Mouse (Mus musculus) myocyte (in vitro differentiated cells): Measurements from ENCODE around the gene Klhdc3. TPM values are rescaled to one million over a fixed set of nuclear protein-coding genes. Genes with fewer than 3 reads are reported as not detected.

ENCODE experiments used
- H3K27me3 ChIP-seq: one replicate; pipeline ENCODE4 v1.6.1; 2011; ENCODE audit not compliant: control insufficient read depth, insufficient read depth, insufficient read length
- H3K36me3 ChIP-seq: one replicate; pipeline ENCODE4 v1.6.1; 2011; ENCODE audit not compliant: control insufficient read depth, insufficient read depth
- H3K4me2 ChIP-seq: one replicate; pipeline ENCODE4 v1.6.1; 2011; ENCODE audit warnings: low read depth, control low read depth
- H3K4me3 ChIP-seq: one replicate; pipeline ENCODE4 v1.5.1; 2011; ENCODE audit warnings: mild to moderate bottlenecking, control low read depth, moderate library complexity
- H3K79me2 ChIP-seq: one replicate; pipeline ENCODE4 v1.6.1; 2011; ENCODE audit not compliant: control insufficient read depth, insufficient read depth
- H3ac ChIP-seq: one replicate; pipeline ENCODE4 v1.6.1; 2011; ENCODE audit not compliant: control insufficient read depth, insufficient read length
- CEBPB ChIP-seq: IDR thresholded peaks from 2 replicates; pipeline ENCODE4 v1.6.1; 2011; ENCODE audit warnings: mild to moderate bottlenecking, moderate library complexity; ENCODE audit not compliant: poor library complexity, insufficient read depth, severe bottlenecking
- E2F4 ChIP-seq: IDR thresholded peaks from one replicate; pipeline ENCODE4 v1.6.1; 2011; ENCODE audit warnings: mild to moderate bottlenecking, control low read depth, moderate library complexity; ENCODE audit not compliant: insufficient read depth
- MAX ChIP-seq: IDR thresholded peaks from one replicate; pipeline ENCODE4 v1.6.1; 2011; ENCODE audit warnings: low read depth, mild to moderate bottlenecking, control low read depth
- MYOD1 ChIP-seq, 3 experiments: IDR thresholded peaks; one replicate each; pipeline ENCODE4 v1.6.1; 2011; ENCODE audit warnings: control low read depth in 2 of 3, low read depth in 2 of 3, mild to moderate bottlenecking in 2 of 3, moderate library complexity in 1 of 3; ENCODE audit not compliant: insufficient read length in 2 of 3, control insufficient read depth in 1 of 3
- MYOG ChIP-seq, 3 experiments: IDR thresholded peaks; one replicate each; pipeline ENCODE4 v1.6.1; 2011; ENCODE audit warnings: control low read depth in 2 of 3, low read depth in 2 of 3, mild to moderate bottlenecking in 2 of 3; ENCODE audit not compliant: insufficient read length in 2 of 3, control insufficient read depth in 1 of 3, insufficient read depth in 1 of 3
- POLR2A ChIP-seq: IDR thresholded peaks from one replicate; pipeline ENCODE4 v1.6.1; 2011; ENCODE audit warnings: low read depth, mild to moderate bottlenecking, control low read depth, moderate library complexity; ENCODE audit not compliant: insufficient read length
- POLR2AphosphoS2 ChIP-seq: IDR thresholded peaks from one replicate; pipeline ENCODE4 v1.6.1; 2011; ENCODE audit warnings: low read depth, control low read depth; ENCODE audit not compliant: insufficient read length
- REST ChIP-seq: IDR thresholded peaks from one replicate; pipeline ENCODE4 v1.6.1; 2011; ENCODE audit warnings: mild to moderate bottlenecking, control low read depth, moderate library complexity; ENCODE audit not compliant: insufficient read depth, insufficient read length
- SRF ChIP-seq: IDR thresholded peaks from one replicate; pipeline ENCODE4 v1.6.1; 2011; ENCODE audit warnings: low read depth; ENCODE audit not compliant: control insufficient read depth, insufficient read length
- TCF12 ChIP-seq: IDR thresholded peaks from one replicate; pipeline ENCODE4 v1.6.1; 2011; ENCODE audit warnings: mild to moderate bottlenecking, control low read depth; ENCODE audit not compliant: poor library complexity, insufficient read depth, severe bottlenecking
- TCF3 ChIP-seq: IDR thresholded peaks from one replicate; pipeline ENCODE4 v1.6.1; 2011; ENCODE audit warnings: low read depth, control low read depth; ENCODE audit not compliant: insufficient read length
- USF1 ChIP-seq: IDR thresholded peaks from one replicate; pipeline ENCODE4 v1.6.1; 2011; ENCODE audit warnings: low read depth, mild to moderate bottlenecking, control low read depth, moderate library complexity
- polyA plus RNA-seq: library from polyadenylated mRNA; unstranded; fragments of >200 nt; fragmentation: generic; extraction: Trizol; gene quantifications from one replicate; pipeline ENCODE4 v1.2.1, GENCODE M21; 2012; ENCODE audit warnings: missing spikeins

The Klhdc3 gene
- polyA plus RNA-seq, 1 experiment: 128 TPM

DNA sequence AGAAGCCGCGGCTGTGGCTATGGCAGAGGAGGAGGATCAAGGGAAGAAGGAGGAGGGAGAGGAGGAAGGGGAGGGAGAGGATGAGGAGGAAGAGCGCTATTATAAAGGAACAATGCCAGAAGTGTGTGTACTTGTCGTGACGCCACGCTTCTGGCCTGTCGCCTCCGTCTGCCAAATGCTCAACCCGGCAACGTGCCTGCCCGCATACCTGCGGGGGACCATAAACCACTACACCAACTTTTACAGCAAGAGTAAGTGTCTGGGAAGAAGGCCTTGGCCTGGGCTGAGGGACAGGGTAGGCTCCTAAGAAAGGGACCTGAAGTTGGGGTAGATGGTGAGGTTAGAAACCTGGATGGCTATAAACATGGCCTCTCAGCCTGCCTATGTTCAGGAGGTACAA lies 18.7 kb downstream of the Klhdc3 start:
- no peak overlapping the region for H3K4me3 ChIP-seq
- H3ac ChIP-seq: no peak overlapping the region
- H3K4me2 ChIP-seq: no peak overlapping the region
- no peaks in the 10 kb centered on the region for H3K79me2 ChIP-seq
- no peaks in the 10 kb centered on the region for H3K27me3 ChIP-seq
- peaks cover 4% of the 10 kb centered on the region for H3K36me3 ChIP-seq
- no peak for TF ChIP-seq REST
- TF ChIP-seq MYOD1 (IDR thresholded peaks at IDR 0.05; ENCODE audit: control insufficient read depth in 1 of 3, insufficient read length in 2 of 3, low read depth in 2 of 3): no peak
- no peak for TF ChIP-seq USF1
- TF ChIP-seq POLR2A: no peak
- no peak for TF ChIP-seq TCF3
- no peak for TF ChIP-seq TCF12
- no peak for TF ChIP-seq CEBPB
- TF ChIP-seq POLR2AphosphoS2: no peak
- TF ChIP-seq MAX: no peak
- no peak for TF ChIP-seq SRF
- no peak for TF ChIP-seq E2F4

DNA sequence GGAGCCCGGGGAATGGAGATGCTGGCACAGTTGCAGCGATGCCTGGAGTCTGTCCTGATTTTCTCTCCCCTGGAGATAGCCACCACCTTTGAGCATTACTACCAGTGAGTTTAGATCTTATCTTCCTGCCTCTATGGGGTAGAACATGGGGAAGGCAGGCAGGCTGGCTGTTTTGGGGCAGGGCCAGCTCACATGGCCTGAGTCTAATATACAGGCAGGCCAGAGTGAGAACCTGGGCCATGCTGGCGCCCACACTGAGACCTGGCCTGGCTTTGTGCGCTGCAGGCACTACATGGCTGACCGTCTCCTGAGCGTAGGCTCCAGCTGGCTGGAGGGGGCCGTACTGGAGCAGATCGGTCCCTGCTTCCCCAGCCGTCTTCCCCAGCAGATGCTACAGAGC lies 19.4 kb downstream of the Klhdc3 start:
- Histone ChIP-seq H3K4me2 (no peak overlapping the region), H3K4me3 (no peak overlapping the region)

DNA sequence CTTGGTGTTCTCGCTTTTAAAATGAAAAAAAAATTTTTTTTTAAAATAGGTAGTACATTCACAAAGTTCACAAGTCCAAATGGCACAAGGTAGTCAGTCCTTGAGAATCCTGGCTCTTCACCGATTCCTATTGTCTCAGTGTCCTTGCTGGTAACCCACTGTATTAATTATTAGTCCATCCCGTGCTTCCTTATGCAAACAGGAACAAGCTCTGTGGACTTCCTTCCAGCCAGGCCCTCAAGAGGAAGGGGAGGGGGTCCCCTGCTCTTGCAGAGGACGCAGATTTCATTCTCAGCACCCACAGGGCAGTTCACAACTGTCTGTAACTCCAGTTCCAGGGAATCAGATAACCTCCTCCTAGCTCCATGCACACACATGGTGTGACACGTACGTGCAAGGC lies 24.7 kb downstream of the Klhdc3 start:
- Histone ChIP-seq H3K4me3 (no peak overlapping the region), H3K79me2 (no peaks in the 10 kb centered on the region), H3K36me3 (peaks cover 4% of the 10 kb centered on the region), H3K27me3 (no peaks in the 10 kb centered on the region), H3K4me2 (no peak overlapping the region), H3ac (no peak overlapping the region)
- TF ChIP-seq MAX (no peak), REST (no peak), TCF3 (no peak), POLR2AphosphoS2 (no peak), POLR2A (no peak), E2F4 (no peak), SRF (no peak), MYOD1 (IDR thresholded peaks at IDR 0.05; ENCODE audit: control insufficient read depth in 1 of 3, insufficient read length in 2 of 3, low read depth in 2 of 3) (no peak)

More for the DNA sequence above, 19.4 kb downstream of the Klhdc3 start:
- Histone ChIP-seq H3K79me2 (no peaks in the 10 kb centered on the region), H3K27me3 (no peaks in the 10 kb centered on the region), H3K36me3 (peaks cover 4% of the 10 kb centered on the region), H3ac (no peak overlapping the region)
- no peak for TF ChIP-seq POLR2AphosphoS2
- TF ChIP-seq REST: no peak
- no peak for TF ChIP-seq MYOD1 (IDR thresholded peaks at IDR 0.05; ENCODE audit: control insufficient read depth in 1 of 3, insufficient read length in 2 of 3, low read depth in 2 of 3)
- no peak for TF ChIP-seq USF1

DNA sequence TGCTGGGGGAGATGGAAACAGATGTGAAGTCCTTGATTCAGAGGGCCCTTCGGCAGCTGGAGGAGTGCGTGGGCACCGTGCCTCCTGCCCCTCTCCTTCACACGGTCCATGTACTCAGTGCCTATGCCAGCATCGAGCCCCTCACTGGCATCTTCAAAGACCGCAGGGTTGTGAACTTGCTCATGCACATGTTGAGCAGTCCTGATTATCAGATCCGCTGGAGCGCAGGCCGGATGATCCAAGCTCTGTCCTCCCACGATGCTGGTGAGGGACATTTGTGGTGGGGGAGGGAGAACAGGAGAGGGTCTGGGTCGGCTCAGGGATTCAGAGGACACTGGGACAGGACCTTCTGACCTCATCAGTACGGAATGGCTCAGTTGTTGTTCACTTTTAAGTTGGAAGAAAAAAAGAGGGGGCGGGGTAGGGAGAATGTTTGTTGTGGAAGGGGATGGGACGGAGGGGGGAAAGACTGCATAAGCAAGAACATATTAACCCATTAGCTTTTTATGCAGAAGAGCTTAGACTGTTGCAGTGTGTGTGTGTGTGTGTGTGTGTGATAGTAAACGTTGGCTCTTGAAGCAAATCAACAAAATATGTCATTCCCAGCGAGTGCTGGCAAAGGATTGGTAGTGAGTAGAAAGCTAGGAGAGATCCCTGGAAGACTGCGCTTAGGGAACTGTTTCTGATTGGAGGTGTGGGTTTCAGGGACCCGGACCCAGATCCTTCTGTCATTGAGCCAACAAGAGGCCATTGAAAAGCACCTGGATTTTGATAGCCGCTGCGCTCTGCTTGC lies 28.8 kb downstream of the Klhdc3 start:
- H3K4me2 ChIP-seq: peak overlapping the region; percentile 45
- H3K36me3 ChIP-seq: peaks cover 5% of the 10 kb centered on the region
- peaks cover 5% of the 10 kb centered on the region for H3K79me2 ChIP-seq
- peak overlapping the region; percentile 38 for H3K4me3 ChIP-seq
- H3K27me3 ChIP-seq: no peaks in the 10 kb centered on the region
- no peak for TF ChIP-seq REST
- TF ChIP-seq TCF3: no peak
- TF ChIP-seq POLR2A: no peak
- no peak for TF ChIP-seq USF1
- TF ChIP-seq TCF12: no peak
- no peak for TF ChIP-seq POLR2AphosphoS2
- no peak for TF ChIP-seq CEBPB
- TF ChIP-seq MYOD1 (IDR thresholded peaks at IDR 0.05; ENCODE audit: control insufficient read depth in 1 of 3, insufficient read length in 2 of 3, low read depth in 2 of 3): no peak
- no peak for TF ChIP-seq MYOG (IDR thresholded peaks at IDR 0.05; ENCODE audit: control insufficient read depth in 1 of 3, insufficient read depth in 1 of 3, insufficient read length in 2 of 3, low read depth in 2 of 3)
- TF ChIP-seq SRF: no peak
- TF ChIP-seq MAX: no peak
- no peak for TF ChIP-seq E2F4
- no peak overlapping the region for H3ac ChIP-seq

DNA sequence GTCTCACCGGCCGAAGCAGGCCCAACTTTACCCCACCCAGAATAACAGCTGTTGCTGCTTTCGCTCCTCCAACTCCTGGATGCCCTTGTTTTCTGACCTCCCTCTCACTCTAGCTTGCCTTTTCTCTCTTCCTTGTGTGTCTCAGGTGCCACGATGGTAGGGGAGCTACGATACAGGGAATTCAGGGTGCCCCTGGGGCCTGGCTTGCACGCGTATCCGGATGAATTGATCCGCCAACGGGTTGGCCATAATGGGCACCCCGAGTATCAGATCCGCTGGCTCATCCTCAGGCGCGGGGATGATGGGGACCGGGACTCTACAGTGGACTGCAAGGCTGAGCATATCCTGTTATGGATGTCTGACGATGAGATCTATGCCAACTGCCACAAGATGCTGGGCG lies 29.4 kb downstream of the Klhdc3 start:
- peak in 2 of 3 experiments; percentile 6 to 55 for TF ChIP-seq MYOD1 (IDR thresholded peaks at IDR 0.05; ENCODE audit: control insufficient read depth in 1 of 3, insufficient read length in 2 of 3, low read depth in 2 of 3)
- TF ChIP-seq MYOG (IDR thresholded peaks at IDR 0.05; ENCODE audit: control insufficient read depth in 1 of 3, insufficient read depth in 1 of 3, insufficient read length in 2 of 3, low read depth in 2 of 3): peak in 1 of 3 experiments; percentile 33
- no peak for TF ChIP-seq MAX
- no peak for TF ChIP-seq E2F4
- TF ChIP-seq POLR2AphosphoS2: no peak
- TF ChIP-seq USF1: no peak
- TF ChIP-seq POLR2A: no peak
- TF ChIP-seq SRF: no peak
- TF ChIP-seq REST: no peak
- Histone ChIP-seq H3K36me3 (peaks cover 5% of the 10 kb centered on the region), H3K79me2 (peaks cover 12% of the 10 kb centered on the region), H3K27me3 (no peaks in the 10 kb centered on the region), H3K4me3 (peak overlapping the region; percentile 38), H3K4me2 (peak overlapping the region; percentile 87), H3ac (peak overlapping the region; percentile 16)
